In genomic region chr1:171553359-171554341, GRCm38 (mm10) we compare ENCODE assay signal across 15 mouse cellular contexts. TPM values are rescaled to one million over a fixed set of nuclear protein-coding genes. Genes with fewer than 3 reads are reported as not detected.
DNase-seq lines count a peak whose midpoint lies in the region; ATAC-seq lines count a peak whose summit lies in the region.
"Had no signal": no experiment of that assay in that cellular context is flagged by ENCODE, and none has a peak within 500 bp of the region (broad histone marks: within the 10 kb centered on the region; RNA-seq: fewer than 3 reads in every experiment).

No protein-coding gene starts in this region.

- peak overlapping the region; percentile 87 for H3K27ac ChIP-seq in heart, embryonic 16.5 days (ENCODE audit: low read length)
- no peak overlapping the region for H3K27ac ChIP-seq in midbrain, embryonic 15.5 days
- no peak overlapping the region for H3K27ac ChIP-seq in kidney, embryonic 14.5 days (ENCODE audit: low read depth, low read length)
- H3K27ac ChIP-seq: embryonic facial prominence, embryonic 13.5 days; hindbrain, embryonic 10.5 days; kidney, postnatal 0 days; liver, embryonic 14.5 days had no signal

- DNase-seq in heart, postnatal 10 days: no peak
- DNase-seq in A20 (ENCODE audit: low read depth, low spot score): peak; percentile 76
- peak; percentile 10 for DNase-seq in brain, adult 2 months (ENCODE audit: low read depth, low spot score)
- DNase-seq in Muller cell, postnatal 12 days (ENCODE audit: inconsistent ontology term): no peak
- DNase-seq: cerebellum, adult 9-11 months; left cerebral cortex, postnatal 4 days; right cerebral cortex, postnatal 14 days had no signal

- no peak overlapping the region for H3K4me3 ChIP-seq in heart, embryonic 16.5 days (ENCODE audit: low read length)
- H3K4me3 ChIP-seq in midbrain, embryonic 15.5 days: no peak overlapping the region
- H3K4me3 ChIP-seq in kidney, embryonic 14.5 days (ENCODE audit: low read length): no peak overlapping the region
- H3K4me3 ChIP-seq: embryonic facial prominence, embryonic 13.5 days; hindbrain, embryonic 10.5 days had no signal

- H3K9ac ChIP-seq in heart, embryonic 16.5 days (ENCODE audit: low read length): no peak overlapping the region
- no peak overlapping the region for H3K9ac ChIP-seq in midbrain, embryonic 15.5 days
- no peak overlapping the region for H3K9ac ChIP-seq in kidney, embryonic 14.5 days (ENCODE audit: low read depth, low read length)
- H3K9ac ChIP-seq: embryonic facial prominence, embryonic 13.5 days; liver, embryonic 14.5 days had no signal

- WGBS in heart, embryonic 16.5 days: 73% methylated on average over 11 of the region's 11 CpGs
- 82% methylated on average over 11 of the region's 11 CpGs for WGBS in midbrain, embryonic 15.5 days
- 86% methylated on average over 11 of the region's 11 CpGs for WGBS in kidney, embryonic 14.5 days

- H3K4me1 ChIP-seq in heart, embryonic 16.5 days (ENCODE audit: control insufficient read depth, insufficient read depth, low read length): peaks cover 11% of the 10 kb centered on the region
- H3K4me1 ChIP-seq in midbrain, embryonic 15.5 days: no peaks in the 10 kb centered on the region
- no peaks in the 10 kb centered on the region for H3K4me1 ChIP-seq in kidney, embryonic 14.5 days (ENCODE audit: control insufficient read depth, insufficient read depth, low read length)
- H3K4me1 ChIP-seq: embryonic facial prominence, embryonic 13.5 days had no signal

- H3K36me3 ChIP-seq in heart, embryonic 16.5 days (ENCODE audit: control insufficient read depth, insufficient read depth): no peaks in the 10 kb centered on the region
- no peaks in the 10 kb centered on the region for H3K36me3 ChIP-seq in midbrain, embryonic 15.5 days (replicated peaks)
- H3K36me3 ChIP-seq in kidney, embryonic 14.5 days (ENCODE audit: control insufficient read depth, insufficient read depth, low read length): no peaks in the 10 kb centered on the region
- H3K36me3 ChIP-seq: embryonic facial prominence, embryonic 13.5 days; hindbrain, embryonic 10.5 days had no signal

- intact Hi-C loops in heart, postnatal 10 days (cut with DNase I): no loop called here

- peak; percentile 89 for ATAC-seq in heart, embryonic 16.5 days (replicated peaks; ENCODE audit: extremely low read depth, insufficient read depth, low FRiP score)
- peak; percentile 67; the same call in 1 of the 2 replicates for ATAC-seq in midbrain, embryonic 15.5 days (replicated peaks)
- no peak for ATAC-seq in kidney, embryonic 14.5 days (ENCODE audit: low FRiP score, low TSS enrichment)

- peak overlapping the region; percentile 51 for H3K4me2 ChIP-seq in heart, embryonic 16.5 days (ENCODE audit: low read depth, low read length)
- no peak overlapping the region for H3K4me2 ChIP-seq in midbrain, embryonic 15.5 days
- no peak overlapping the region for H3K4me2 ChIP-seq in kidney, embryonic 14.5 days (replicated peaks; ENCODE audit: low read depth, low read length)
- H3K4me2 ChIP-seq: embryonic facial prominence, embryonic 13.5 days had no signal

- H3K27me3 ChIP-seq in heart, embryonic 16.5 days (ENCODE audit: control insufficient read depth, insufficient read depth, low read length): no peaks in the 10 kb centered on the region
- no peaks in the 10 kb centered on the region for H3K27me3 ChIP-seq in midbrain, embryonic 15.5 days (replicated peaks)
- no peaks in the 10 kb centered on the region for H3K27me3 ChIP-seq in kidney, embryonic 14.5 days (ENCODE audit: control insufficient read depth, insufficient read depth, low read length)
- H3K27me3 ChIP-seq: embryonic facial prominence, embryonic 13.5 days had no signal

- peaks cover 4% of the 10 kb centered on the region for H3K9me3 ChIP-seq in heart, embryonic 16.5 days (replicated peaks; ENCODE audit: control insufficient read depth, low read length)
- H3K9me3 ChIP-seq in midbrain, embryonic 15.5 days: no peaks in the 10 kb centered on the region
- H3K9me3 ChIP-seq in kidney, embryonic 14.5 days (ENCODE audit: control insufficient read depth, low read length): no peaks in the 10 kb centered on the region
- H3K9me3 ChIP-seq: hindbrain, embryonic 10.5 days had no signal

RNA-seq across cellular contexts. Expression of gene Cd244a, which starts 5.3 kb away (rescaled TPM):
- polyA plus RNA-seq in heart, embryonic 16.5 days (2015; fragmentation: Nextera tagmentation; extraction: Ambion mirVana): 0.76 and 1.1 TPM in 2 replicates
- total RNA-seq in heart, postnatal 10 days (2021): under 1 TPM; 0.10 to 0.20 TPM
- not detected in 2 replicates for polyA plus RNA-seq in midbrain, embryonic 15.5 days (2015; fragmentation: Nextera tagmentation; extraction: Ambion mirVana)
- not detected in 2 replicates for polyA plus RNA-seq in kidney, embryonic 14.5 days (2014; fragmentation: Nextera tagmentation; extraction: Ambion mirVana)
- total RNA-seq: layer of hippocampus, postnatal 10 days had no signal
- polyA plus RNA-seq: embryonic facial prominence, embryonic 13.5 days; hindbrain, embryonic 10.5 days had no signal

RNA-seq across cellular contexts. Expression of gene Itln1, which starts 18.6 kb away (rescaled TPM):
- polyA plus RNA-seq in heart, embryonic 16.5 days (2015; fragmentation: Nextera tagmentation; extraction: Ambion mirVana): 0.49 TPM in 1 of 2 replicates, not detected in the other
- total RNA-seq in heart, postnatal 10 days (2021): not detected
- not detected in 2 replicates for polyA plus RNA-seq in midbrain, embryonic 15.5 days (2015; fragmentation: Nextera tagmentation; extraction: Ambion mirVana)
- not detected in 2 replicates for polyA plus RNA-seq in kidney, embryonic 14.5 days (2014; fragmentation: Nextera tagmentation; extraction: Ambion mirVana)
- total RNA-seq: layer of hippocampus, postnatal 10 days; left cerebral cortex, postnatal 4 days had no signal
- polyA plus RNA-seq: embryonic facial prominence, embryonic 13.5 days; hindbrain, embryonic 10.5 days; kidney, postnatal 0 days; liver, embryonic 14.5 days had no signal

RNA-seq across cellular contexts. Expression of gene Alyref2, which starts 50.4 kb away (rescaled TPM):
- polyA plus RNA-seq in heart, embryonic 16.5 days (2015; fragmentation: Nextera tagmentation; extraction: Ambion mirVana): 15.8 and 17.2 TPM in 2 replicates
- total RNA-seq in heart, postnatal 10 days (2021): 1 to 10 TPM; 4.4 to 4.5 TPM
- polyA plus RNA-seq in midbrain, embryonic 15.5 days (2015; fragmentation: Nextera tagmentation; extraction: Ambion mirVana): 33.1 and 34.3 TPM in 2 replicates
- polyA plus RNA-seq in kidney, embryonic 14.5 days (2014; fragmentation: Nextera tagmentation; extraction: Ambion mirVana): 10.3 and 14.7 TPM in 2 replicates

RNA-seq across cellular contexts. Expression of gene Ly9, which starts 53.6 kb away (rescaled TPM):
- 1.00 and 2.2 TPM in 2 replicates for polyA plus RNA-seq in heart, embryonic 16.5 days (2015; fragmentation: Nextera tagmentation; extraction: Ambion mirVana)
- total RNA-seq in heart, postnatal 10 days (2021): under 1 TPM; 0.17 to 0.22 TPM
- polyA plus RNA-seq in midbrain, embryonic 15.5 days (2015; fragmentation: Nextera tagmentation; extraction: Ambion mirVana): 0.06 and 0.14 TPM in 2 replicates
- not detected in 2 replicates for polyA plus RNA-seq in kidney, embryonic 14.5 days (2014; fragmentation: Nextera tagmentation; extraction: Ambion mirVana)

Comparison
In these comparisons a context has a peak if more than half of its experiments do, and no peak if none do; other contexts are left out.
1. DNase-seq: peak in A20 (single experiment) and brain, adult 2 months (single experiment); none in heart, postnatal 10 days (0 of 2) and Muller cell, postnatal 12 days (single experiment).